Mouse (Mus musculus) adrenal gland, adult 18-20 months (tissue): ENCODE data around the gene Med22. TPM values are rescaled to one million over a fixed set of nuclear protein-coding genes. Genes with fewer than 3 reads are reported as not detected.

Experiments used
- DNase-seq, 2 experiments: peaks; one replicate each; pipeline ENCODE4 v3.0.0; 2021 to 2022; ENCODE audit warnings: low spot score in 2 of 2
- long read RNA-seq, 2 experiments: library from polyadenylated mRNA; stranded (forward); transcript quantifications; one replicate each; pipeline ENCODE4 v2.0.0; 2021
- total RNA-seq, 2 experiments: library from RNA; stranded (reverse); gene quantifications; 1 replicate in 1 of 2; 2 replicates in 1 of 2; pipeline ENCODE4 v1.2.3; 2021

The Med22 gene
- total RNA-seq, result 10 to 100 TPM; 49.6 to 51.7 TPM
- long read RNA-seq, experiment 1, transcript Med22-202 (3 exons, 3,506 nt), result major isoform, 34 of 43 reads
- long read RNA-seq, experiment 1, partial matches to known transcripts, result 0 of 43 reads
- long read RNA-seq, experiment 1, other reads (novel, unspliced or antisense), result 8 of 43 reads
- long read RNA-seq, experiment 2, transcript Med22-202 (3 exons, 3,506 nt), result major isoform, 15 of 32 reads
- long read RNA-seq, experiment 2, partial matches to known transcripts, result 0 of 32 reads
- long read RNA-seq, experiment 2, other reads (novel, unspliced or antisense), result 17 of 32 reads

DNA sequence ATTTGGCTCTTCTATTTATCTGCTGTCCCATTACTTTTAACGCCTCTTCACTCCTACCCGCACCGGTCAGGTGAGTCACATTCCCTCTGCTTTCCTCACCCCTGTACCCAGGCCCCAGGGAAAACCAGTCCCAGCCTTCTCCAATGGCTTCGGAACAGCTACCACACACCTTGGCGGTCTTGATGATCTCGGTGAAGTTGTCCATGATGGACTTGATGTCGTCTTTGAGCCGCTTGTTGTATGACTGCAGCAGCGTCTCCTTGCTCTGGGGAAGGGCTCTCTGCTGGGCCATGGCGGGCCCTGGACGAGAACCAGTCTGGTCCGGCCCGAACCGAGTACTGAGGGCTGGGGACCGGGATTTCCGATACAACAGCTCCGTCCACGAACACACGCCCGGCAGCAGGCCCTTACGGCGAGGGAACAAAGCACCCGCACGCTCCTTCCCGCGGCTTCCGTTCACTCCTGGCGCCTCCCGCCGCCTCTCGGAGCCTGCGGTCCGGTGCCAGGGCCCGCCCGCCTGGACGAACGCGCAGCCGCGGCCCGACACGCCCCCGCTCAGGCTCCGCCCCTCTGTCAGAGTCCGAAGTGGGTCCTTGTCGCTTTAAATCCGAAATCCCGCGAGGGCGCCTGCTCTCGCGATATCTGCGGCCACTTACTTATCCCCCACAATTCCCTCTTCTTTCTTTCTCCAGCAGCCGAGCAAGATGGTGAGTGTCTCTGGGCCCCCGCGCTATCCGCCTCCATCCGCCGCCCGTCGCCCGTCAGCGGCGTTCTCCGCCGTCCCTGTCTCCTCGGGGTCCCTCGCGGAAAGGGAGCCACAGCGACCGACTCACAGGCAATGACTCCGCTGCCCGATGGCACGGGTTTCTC, at the start of gene Med22, which contains the start of gene Rpl7a:
Med22 (minus strand) TSS at position 554 of the 870 bp plus-strand sequence.
Rpl7a (plus strand) TSS at position 641 of the 870 bp plus-strand sequence.
- peak; percentile 100 for DNase-seq

DNA sequence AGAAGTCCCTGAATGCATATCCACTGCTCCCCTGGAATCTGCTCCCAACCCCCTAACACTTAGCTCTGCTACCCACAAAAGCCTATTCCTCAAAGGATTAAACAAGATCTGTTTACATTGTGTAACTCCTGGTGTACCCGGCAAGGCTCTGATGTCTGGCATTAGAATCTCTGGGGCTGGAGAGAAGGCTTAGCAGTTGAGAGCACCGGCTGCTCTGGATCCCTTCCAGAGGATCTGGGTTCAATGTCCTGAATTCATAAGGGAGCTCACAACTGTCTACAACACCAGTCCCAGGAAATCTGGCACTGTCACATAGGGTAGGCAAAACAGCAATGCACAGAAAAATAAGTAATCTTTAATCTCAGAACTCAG, 47.0 kb upstream of the Med22 start:
- no peak for DNase-seq

- DNase-seq, result no peak
Measured at GRCm38 (mm10) chr2:26956811-26957487, 46.5 kb upstream of the Med22 start.

DNA sequence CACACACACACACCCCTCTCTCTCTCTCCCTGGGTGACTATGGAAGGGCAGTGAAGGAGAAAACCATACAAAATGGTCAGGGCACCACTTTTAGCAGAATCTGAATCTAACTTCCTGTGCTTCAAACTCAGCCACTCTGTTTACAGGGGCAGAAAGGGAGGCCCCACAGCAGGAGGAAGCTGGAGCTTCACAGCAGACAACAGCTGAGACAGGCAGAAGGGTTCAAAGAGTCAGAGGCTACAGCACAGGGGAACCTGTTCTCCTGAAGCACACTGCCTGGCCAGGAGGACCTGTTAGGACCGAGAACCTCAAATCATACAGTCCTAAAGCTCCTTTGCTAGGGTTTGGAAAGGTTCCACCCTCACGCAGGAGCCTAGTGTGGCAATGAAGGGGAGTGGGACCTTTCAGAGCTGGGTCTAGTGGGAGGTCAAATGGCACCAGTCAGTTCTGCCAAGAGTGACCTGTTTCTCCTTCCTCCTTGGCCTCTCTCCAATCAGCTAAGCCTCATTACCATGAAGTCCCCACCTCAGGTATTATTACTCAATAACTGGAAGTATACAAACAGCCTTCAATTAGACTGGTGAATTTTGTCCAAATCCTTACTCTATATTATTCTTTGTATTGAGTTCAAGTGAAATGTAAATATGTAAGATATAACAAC, 44.4 kb upstream of the Med22 start:
- no peak for DNase-seq

DNA sequence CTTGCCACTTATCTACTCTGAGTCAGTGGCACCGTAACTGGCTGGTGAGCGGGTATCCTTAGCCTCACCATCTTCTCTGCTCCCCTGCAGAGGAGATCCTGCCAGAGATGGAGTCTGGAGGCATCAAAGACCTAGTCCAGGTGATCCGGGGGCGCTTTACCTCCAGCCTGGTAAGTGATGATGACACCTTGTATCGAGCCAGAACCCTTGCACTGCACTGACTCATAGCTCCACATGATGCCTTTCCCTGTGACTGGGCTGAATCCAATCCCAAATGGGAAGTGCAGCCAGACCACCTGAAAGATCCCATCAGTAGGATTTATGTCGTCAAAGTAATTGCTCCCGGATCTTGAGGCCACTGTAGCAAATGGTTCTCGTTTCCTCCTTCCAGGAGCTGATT, 42.4 kb upstream of the Med22 start:
- no peak for DNase-seq

DNA sequence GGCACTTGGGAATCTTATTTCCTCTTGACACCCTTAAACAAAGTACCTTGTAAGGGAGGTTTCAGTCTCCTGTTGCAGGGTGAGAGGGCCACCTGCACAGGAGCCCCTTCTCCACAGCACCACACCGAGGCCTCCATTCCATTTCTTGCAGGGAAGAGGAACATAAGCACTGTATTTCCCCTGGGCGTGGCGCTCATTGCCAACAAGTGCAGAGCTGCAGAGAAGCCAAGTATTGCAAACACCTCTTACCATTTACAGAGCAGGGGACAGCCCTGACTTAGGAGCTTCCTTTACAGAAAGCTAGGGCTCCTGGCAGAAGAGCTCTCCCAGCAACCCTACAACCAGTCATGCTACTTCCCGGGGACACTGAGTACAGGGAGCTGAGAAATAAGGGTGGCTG, 41.7 kb upstream of the Med22 start:
- no peak for DNase-seq

DNA sequence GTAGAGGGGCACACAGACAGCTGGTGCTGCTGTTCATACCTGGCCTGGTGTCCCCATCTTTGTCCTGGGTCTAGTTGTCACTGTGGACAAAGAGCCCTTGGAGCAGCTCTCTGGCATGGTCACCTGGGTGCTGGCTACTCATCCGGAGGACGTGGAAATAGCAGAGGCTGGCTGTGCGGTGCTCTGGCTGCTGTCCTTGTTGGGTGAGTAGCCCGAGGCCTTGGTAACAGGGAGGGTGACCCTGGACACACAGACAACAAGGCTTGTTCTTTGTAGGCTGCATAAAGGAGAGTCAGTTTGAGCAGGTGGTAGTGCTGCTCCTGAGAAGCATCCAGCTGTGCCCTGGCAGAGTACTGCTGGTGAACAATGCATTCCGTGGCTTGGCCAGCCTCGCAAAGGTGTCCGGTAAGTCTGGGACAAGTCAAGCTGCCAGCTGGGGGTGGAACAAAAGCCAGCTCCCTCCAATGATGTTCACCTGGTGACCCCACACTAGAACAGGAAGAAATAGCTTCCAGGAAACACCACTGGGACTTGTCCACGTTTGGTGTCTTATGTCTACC, 40.9 kb upstream of the Med22 start:
- DNase-seq, result no peak

GRCm38 (mm10) chr2:26950411-26950810, 39.9 kb upstream of the Med22 start:
- DNase-seq, result no peak

DNA sequence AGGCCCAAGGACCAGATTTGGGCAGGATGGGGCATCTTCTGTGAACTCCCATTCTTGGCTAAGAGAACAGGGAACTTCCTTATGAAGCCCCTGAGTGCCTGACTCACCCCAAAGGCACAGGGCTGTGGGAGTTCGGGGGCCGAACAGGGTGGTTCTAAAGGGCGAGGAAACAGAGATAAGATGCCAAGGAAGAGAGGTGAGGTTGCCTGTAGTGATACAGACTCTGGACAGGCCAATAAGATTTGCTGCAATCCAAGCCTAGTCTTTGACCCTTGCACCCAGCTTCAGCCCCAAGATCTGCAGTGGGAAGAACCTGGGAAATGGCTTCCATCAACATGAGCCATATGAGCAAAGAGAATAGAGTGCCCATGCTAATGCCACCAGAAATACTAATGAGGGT, 32.8 kb upstream of the Med22 start:
- no peak for DNase-seq

GRCm38 (mm10) chr2:26941539-26941938, 31.1 kb upstream of the Med22 start:
- DNase-seq, result no peak

GRCm38 (mm10) chr2:26936425-26936824, 25.9 kb upstream of the Med22 start:
- DNase-seq, result no peak

- DNase-seq, result no peak
Measured at GRCm38 (mm10) chr2:26935286-26935685, 24.8 kb upstream of the Med22 start.

GRCm38 (mm10) chr2:26933304-26934055, 23.0 kb upstream of the Med22 start, which contains the start of the genes Surf4 and Stkld1:
Gene Surf4, minus strand, starts transcription at chr2:26933928.
Gene Stkld1, plus strand, starts transcription at chr2:26934047.
- peak; percentile 93 to 94 for DNase-seq

DNA sequence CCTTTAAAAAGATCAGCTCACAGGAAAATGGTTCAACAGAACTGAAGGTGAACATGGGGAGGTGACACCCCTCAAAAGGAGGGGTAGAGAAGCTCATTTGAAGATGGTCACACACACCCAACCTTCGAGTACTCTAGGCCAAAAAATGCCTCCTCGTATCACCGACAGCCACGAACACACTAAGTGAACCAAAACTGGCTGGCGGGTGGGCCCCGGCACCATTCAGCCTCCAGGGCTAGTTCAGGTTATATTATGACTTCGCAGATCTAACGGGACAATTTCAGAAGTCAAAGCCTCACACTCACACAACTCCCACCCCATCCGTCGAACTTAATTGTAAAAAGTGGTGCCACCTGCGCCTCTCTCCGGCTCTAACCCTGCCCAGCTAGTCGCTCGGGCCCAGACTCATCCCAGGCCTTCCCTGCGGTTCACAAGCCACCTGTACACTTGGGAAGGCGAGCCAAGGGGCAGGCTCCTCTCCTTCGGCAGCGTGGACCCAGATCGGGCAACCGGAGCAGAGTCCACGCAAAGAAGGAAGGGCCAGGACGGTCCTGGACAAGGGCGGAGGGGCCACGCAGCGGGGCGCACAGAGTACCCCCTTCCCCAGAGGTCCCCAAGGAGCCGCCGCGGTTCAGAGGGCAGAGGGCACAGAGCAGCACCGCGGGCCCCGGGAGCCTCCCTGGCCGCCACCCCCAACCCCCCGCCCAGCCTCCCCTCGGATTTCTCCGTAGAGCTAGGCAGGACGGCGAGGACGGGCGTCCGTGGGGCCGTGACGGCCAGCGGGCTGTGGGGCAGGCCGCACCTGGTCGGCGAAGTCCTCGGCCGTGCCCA, 22.2 kb upstream of the Med22 start:
- no peak for DNase-seq

DNA sequence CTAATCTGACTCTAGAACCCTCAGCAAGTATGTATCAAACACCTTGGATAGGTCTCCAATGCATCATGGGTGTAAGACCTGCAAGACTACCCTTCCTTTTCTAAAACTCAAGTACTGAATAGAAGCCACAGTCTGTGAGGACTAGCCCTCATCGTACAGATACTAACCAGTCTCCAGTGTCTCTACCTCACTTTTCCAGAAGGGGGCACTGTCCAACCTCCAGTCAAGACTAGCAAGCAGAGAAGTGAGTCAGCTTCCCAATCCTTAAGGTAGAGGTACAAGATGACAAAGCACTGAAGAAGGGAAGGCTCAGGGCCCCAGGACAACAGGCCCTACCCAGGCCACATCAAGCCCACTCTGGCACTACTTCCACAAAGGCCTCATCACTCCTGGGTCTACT, 19.9 kb upstream of the Med22 start:
- peak in 1 of 2 experiments; percentile 58 for DNase-seq

DNA sequence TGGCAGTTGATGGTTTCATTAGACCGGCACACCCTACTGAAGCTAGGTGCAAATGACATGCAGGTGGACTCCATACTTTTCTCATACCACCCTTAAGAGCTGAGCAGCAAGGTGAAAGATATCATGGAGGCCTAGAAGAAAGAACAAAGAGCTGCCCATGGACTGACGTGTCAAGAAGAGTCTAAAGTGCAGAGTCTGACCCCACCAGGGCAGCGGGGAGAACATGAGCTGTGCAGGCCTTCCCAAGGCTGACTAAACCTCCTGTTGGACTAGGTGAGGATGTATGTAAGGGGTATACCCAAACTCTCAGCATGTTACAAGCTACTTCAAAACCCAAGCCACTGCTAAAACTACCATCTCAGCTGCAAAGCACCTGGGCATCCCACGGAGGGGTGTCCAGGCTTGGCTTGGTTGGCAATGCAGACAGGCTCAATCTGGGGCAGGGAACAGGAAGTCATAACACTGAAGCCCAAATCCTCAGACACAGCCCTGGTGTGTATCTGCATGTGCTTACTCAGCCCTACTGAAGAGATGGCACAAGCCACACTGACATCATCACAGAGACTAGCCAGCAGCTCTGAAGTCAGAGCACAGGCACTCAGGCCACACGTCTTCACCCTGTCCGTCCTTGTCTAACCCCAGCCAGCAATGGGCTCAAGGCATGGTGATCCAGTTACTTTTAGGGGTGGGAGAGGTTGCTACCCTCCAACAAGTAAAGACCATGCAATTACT, 17.4 kb upstream of the Med22 start:
- no peak for DNase-seq

DNA sequence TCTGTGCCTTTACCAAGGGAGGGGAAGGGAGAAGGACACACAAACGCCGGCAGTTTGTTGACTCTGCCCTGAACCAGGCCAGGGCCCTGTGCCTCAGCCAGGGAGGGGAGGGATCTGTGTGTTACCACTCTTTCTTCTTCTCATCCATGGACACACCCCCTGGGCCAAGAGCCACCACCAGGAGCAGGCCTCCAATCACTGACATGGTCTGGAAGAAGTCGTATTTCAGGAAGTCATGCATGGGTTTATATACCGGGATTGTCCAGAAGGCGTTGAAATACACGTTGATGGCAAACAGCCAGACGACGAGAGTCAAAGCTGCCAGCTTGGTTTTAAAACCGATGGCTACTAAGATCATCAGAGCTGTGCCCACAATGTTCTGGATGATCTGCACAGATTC, 11.3 kb upstream of the Med22 start:
- no peak for DNase-seq

- DNase-seq, result no peak
Measured at GRCm38 (mm10) chr2:26920190-26920855, 9.8 kb upstream of the Med22 start.
